In the genomic region with DNA sequence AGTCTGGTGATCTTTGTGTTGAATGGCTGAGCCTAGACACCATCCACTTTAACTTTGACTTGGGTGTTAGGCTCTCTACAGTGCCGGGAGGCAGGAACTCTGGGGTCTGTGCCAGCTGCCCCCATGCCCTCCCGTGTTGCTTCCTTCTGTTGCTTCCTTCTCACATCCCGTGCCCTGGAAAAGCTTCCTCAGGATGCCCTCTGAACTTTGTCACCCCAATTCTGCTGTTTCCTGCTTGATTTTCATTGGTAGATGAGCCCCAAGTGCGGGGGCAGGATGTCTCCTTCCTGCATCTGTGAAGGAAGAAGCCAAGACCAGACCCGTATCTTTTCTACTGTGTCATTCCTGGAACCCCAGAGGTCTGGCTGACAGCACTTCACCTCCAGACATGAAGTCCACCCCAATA, we compare ENCODE assay signal across 8 mouse cellular contexts. TPM values are rescaled to one million over a fixed set of nuclear protein-coding genes. Genes with fewer than 3 reads are reported as not detected.
A peak's percentile ranks its signal among the peaks of the same experiment; 100 is the strongest.
DNase-seq lines count a peak whose midpoint lies in the region; ATAC-seq and TF ChIP-seq lines count a peak whose summit lies in the region.

No protein-coding gene starts in this region.

- 81% methylated on average over 5 of the region's 5 CpGs for WGBS in forebrain, embryonic 13.5 days
- 87% methylated on average over 5 of the region's 5 CpGs for WGBS in forebrain, embryonic 14.5 days
- 52% methylated on average over 5 of the region's 5 CpGs for WGBS in hindbrain, postnatal 0 days
- 51% methylated on average over 5 of the region's 5 CpGs for WGBS in lung, embryonic 15.5 days

- peak overlapping the region; percentile 45; the same call in 1 of the 2 replicates for H3K9ac ChIP-seq in forebrain, embryonic 13.5 days
- H3K9ac ChIP-seq in forebrain, embryonic 14.5 days (ENCODE audit: low read length): no peak overlapping the region
- H3K9ac ChIP-seq in hindbrain, postnatal 0 days (replicated peaks; ENCODE audit: low read length): no peak overlapping the region
- no peak overlapping the region; the same call in 1 of the 2 replicates for H3K9ac ChIP-seq in lung, embryonic 15.5 days

- no peaks in the 10 kb centered on the region for H3K9me3 ChIP-seq in forebrain, embryonic 13.5 days (replicated peaks)
- no peaks in the 10 kb centered on the region for H3K9me3 ChIP-seq in forebrain, embryonic 14.5 days (replicated peaks; ENCODE audit: control insufficient read depth, low read length)
- no peaks in the 10 kb centered on the region for H3K9me3 ChIP-seq in hindbrain, postnatal 0 days (ENCODE audit: low read length)
- H3K9me3 ChIP-seq in lung, embryonic 15.5 days: no peaks in the 10 kb centered on the region

- H3K4me3 ChIP-seq in forebrain, embryonic 13.5 days: no peak overlapping the region
- no peak overlapping the region for H3K4me3 ChIP-seq in forebrain, embryonic 14.5 days (ENCODE audit: low read depth, low read length)
- no peak overlapping the region for H3K4me3 ChIP-seq in hindbrain, postnatal 0 days (ENCODE audit: low read length)
- no peak overlapping the region for H3K4me3 ChIP-seq in lung, embryonic 15.5 days

- no peak overlapping the region for H3K27ac ChIP-seq in forebrain, embryonic 13.5 days
- no peak overlapping the region for H3K27ac ChIP-seq in forebrain, embryonic 14.5 days (ENCODE audit: low read depth, low read length)
- peak overlapping the region; percentile 36; the same call in 1 of the 2 replicates for H3K27ac ChIP-seq in hindbrain, postnatal 0 days
- peak overlapping the region; percentile 74 for H3K27ac ChIP-seq in lung, embryonic 15.5 days

- no peak for TF ChIP-seq CTCF in hindbrain, postnatal 0 days (IDR thresholded peaks at IDR 0.05; ENCODE audit: low read depth)

- ATAC-seq in forebrain, embryonic 13.5 days: no peak
- no peak for ATAC-seq in forebrain, embryonic 14.5 days
- ATAC-seq in hindbrain, postnatal 0 days: no peak
- ATAC-seq in lung, embryonic 15.5 days (ENCODE audit: borderline replicate concordance, extremely low read depth, low FRiP score, low TSS enrichment): no peak
- no peak for ATAC-seq in monocyte, adult 5-6 weeks (replicated peaks; ENCODE audit: insufficient number of reproducible peaks, low FRiP score, low TSS enrichment, poor library complexity, severe bottlenecking)

- peaks cover 38% of the 10 kb centered on the region for H3K4me1 ChIP-seq in forebrain, embryonic 13.5 days
- peaks cover 5% of the 10 kb centered on the region; the same call in 1 of the 2 replicates for H3K4me1 ChIP-seq in forebrain, embryonic 14.5 days (ENCODE audit: control insufficient read depth, insufficient read depth, low read length)
- H3K4me1 ChIP-seq in hindbrain, postnatal 0 days (ENCODE audit: insufficient read depth, low read length): peaks cover 5% of the 10 kb centered on the region
- H3K4me1 ChIP-seq in lung, embryonic 15.5 days: peaks cover 33% of the 10 kb centered on the region

- no peak overlapping the region for H3K4me2 ChIP-seq in forebrain, embryonic 13.5 days
- H3K4me2 ChIP-seq in forebrain, embryonic 14.5 days (ENCODE audit: low read length): no peak overlapping the region
- H3K4me2 ChIP-seq in hindbrain, postnatal 0 days (ENCODE audit: low read depth, low read length): no peak overlapping the region
- 0 out of 2 replicates have a peak overlapping the region, but pooled peaks have one; percentile 20 for H3K4me2 ChIP-seq in lung, embryonic 15.5 days

- H3K36me3 ChIP-seq in forebrain, embryonic 13.5 days (ENCODE audit: poor library complexity, severe bottlenecking): no peaks in the 10 kb centered on the region
- H3K36me3 ChIP-seq in forebrain, embryonic 14.5 days (ENCODE audit: control insufficient read depth, insufficient read depth, low read length): no peaks in the 10 kb centered on the region
- no peaks in the 10 kb centered on the region for H3K36me3 ChIP-seq in hindbrain, postnatal 0 days (ENCODE audit: insufficient read depth, low read length)
- H3K36me3 ChIP-seq in lung, embryonic 15.5 days: no peaks in the 10 kb centered on the region

- DNase-seq in forebrain, embryonic 14.5 days (ENCODE audit: low spot score): no peak
- peak; percentile 31 for DNase-seq in T-cell, adult 2 months (ENCODE audit: low spot score)
- DNase-seq in hindbrain, postnatal 0 days (ENCODE audit: low spot score): no peak
- DNase-seq in left cerebral cortex, adult 11 months (ENCODE audit: low spot score): no peak
- no peak for DNase-seq in gastrocnemius, postnatal 10 days

- H3K27me3 ChIP-seq in forebrain, embryonic 13.5 days: no peaks in the 10 kb centered on the region
- H3K27me3 ChIP-seq in forebrain, embryonic 14.5 days (replicated peaks; ENCODE audit: control insufficient read depth, insufficient read depth, low read length): no peaks in the 10 kb centered on the region
- no peaks in the 10 kb centered on the region for H3K27me3 ChIP-seq in hindbrain, postnatal 0 days (ENCODE audit: insufficient read depth, low read length)
- no peaks in the 10 kb centered on the region for H3K27me3 ChIP-seq in lung, embryonic 15.5 days

RNA-seq across cellular contexts. Expression of a gene that starts 41.4 kb away (rescaled TPM):
- 0.49 and 1.1 TPM in 2 replicates for polyA plus RNA-seq in forebrain, embryonic 13.5 days (2015; fragmentation: Nextera tagmentation; extraction: Ambion mirVana)
- polyA plus RNA-seq in forebrain, embryonic 14.5 days (2014; fragmentation: Nextera tagmentation; extraction: Ambion mirVana): 0.64 and 1.2 TPM in 2 replicates
- total RNA-seq in hindbrain, postnatal 0 days (2014; rRNA removed): 1.3 and 4.6 TPM in 2 replicates
- 0.54 TPM in 1 of 2 replicates, not detected in the other for polyA plus RNA-seq in hindbrain, postnatal 0 days (2015; fragmentation: Nextera tagmentation; extraction: Ambion mirVana)
- 0.68 and 1.0 TPM in 2 replicates for polyA plus RNA-seq in lung, embryonic 15.5 days (2015; fragmentation: Nextera tagmentation; extraction: Ambion mirVana)
- 1 to 10 TPM; 5.3 to 5.9 TPM for total RNA-seq in gastrocnemius, postnatal 10 days (2021)
- total RNA-seq in monocyte, adult 5-6 weeks (2017): 4.5 to 7.0 TPM in 2 of 3 replicates, not detected in the other

Comparison
In these comparisons a context has a peak if more than half of its experiments do, and no peak if none do; other contexts are left out.
1. H3K27ac ChIP-seq: peak in hindbrain, postnatal 0 days (single experiment) and lung, embryonic 15.5 days (single experiment); none in forebrain, embryonic 13.5 days (single experiment) and forebrain, embryonic 14.5 days (single experiment).